14 mouse cellular contexts compared by ENCODE assay signal in genomic region chr1:127321638-127322037, GRCm38 (mm10).
DNase-seq lines count a peak whose midpoint lies in the region; ATAC-seq lines count a peak whose summit lies in the region.
"Had no signal": no experiment of that assay in that cellular context is flagged by ENCODE, and none has a peak within 500 bp of the region (broad histone marks: within the 10 kb centered on the region; RNA-seq: fewer than 3 reads in every experiment).

No protein-coding gene starts in this region.

- H3K4me3 ChIP-seq in hindbrain, embryonic 13.5 days: no peak overlapping the region
- no peak overlapping the region for H3K4me3 ChIP-seq in hindbrain, embryonic 12.5 days
- H3K4me3 ChIP-seq: embryonic facial prominence, embryonic 15.5 days; forebrain, embryonic 15.5 days; liver, embryonic 15.5 days had no signal

- no peak overlapping the region for H3K9ac ChIP-seq in hindbrain, embryonic 13.5 days
- H3K9ac ChIP-seq in hindbrain, embryonic 12.5 days: no peak overlapping the region
- H3K9ac ChIP-seq: embryonic facial prominence, embryonic 15.5 days; forebrain, embryonic 15.5 days; liver, embryonic 15.5 days had no signal

- peaks cover 31% of the 10 kb centered on the region for H3K4me1 ChIP-seq in hindbrain, embryonic 13.5 days (replicated peaks)
- peaks cover 6% of the 10 kb centered on the region; the same call in 1 of the 2 replicates for H3K4me1 ChIP-seq in hindbrain, embryonic 12.5 days
- H3K4me1 ChIP-seq: embryonic facial prominence, embryonic 15.5 days had no signal

- H3K27me3 ChIP-seq in hindbrain, embryonic 13.5 days: no peaks in the 10 kb centered on the region
- H3K27me3 ChIP-seq in hindbrain, embryonic 12.5 days: no peaks in the 10 kb centered on the region
- H3K27me3 ChIP-seq: embryonic facial prominence, embryonic 15.5 days; forebrain, embryonic 15.5 days; liver, embryonic 15.5 days had no signal

- 75% methylated on average over 3 of the region's 3 CpGs for WGBS in hindbrain, embryonic 13.5 days
- WGBS in hindbrain, embryonic 12.5 days: 77% methylated on average over 3 of the region's 3 CpGs
- WGBS in large intestine, adult 2 months: 10% methylated on average over 3 of the region's 3 CpGs

- no peaks in the 10 kb centered on the region for H3K9me3 ChIP-seq in hindbrain, embryonic 13.5 days
- H3K9me3 ChIP-seq in hindbrain, embryonic 12.5 days (replicated peaks): no peaks in the 10 kb centered on the region
- H3K9me3 ChIP-seq: embryonic facial prominence, embryonic 15.5 days; forebrain, embryonic 15.5 days; liver, embryonic 15.5 days had no signal

- H3K4me2 ChIP-seq in hindbrain, embryonic 13.5 days: no peak overlapping the region
- no peak overlapping the region for H3K4me2 ChIP-seq in hindbrain, embryonic 12.5 days (replicated peaks)
- H3K4me2 ChIP-seq: embryonic facial prominence, embryonic 15.5 days; forebrain, embryonic 15.5 days; liver, embryonic 15.5 days had no signal

- H3K27ac ChIP-seq in hindbrain, embryonic 13.5 days: peak overlapping the region; percentile 62
- no peak overlapping the region for H3K27ac ChIP-seq in hindbrain, embryonic 12.5 days
- H3K27ac ChIP-seq: embryonic facial prominence, embryonic 15.5 days; forebrain, embryonic 15.5 days; hindbrain, postnatal 0 days; liver, embryonic 15.5 days; macrophage had no signal

- ATAC-seq in hindbrain, embryonic 13.5 days (ENCODE audit: low FRiP score): no peak
- no peak for ATAC-seq in hindbrain, embryonic 12.5 days (ENCODE audit: low FRiP score)
- ATAC-seq: forebrain, embryonic 15.5 days had no signal

- H3K36me3 ChIP-seq in hindbrain, embryonic 13.5 days: peaks cover 20% of the 10 kb centered on the region
- H3K36me3 ChIP-seq in hindbrain, embryonic 12.5 days: no peaks in the 10 kb centered on the region
- H3K36me3 ChIP-seq: liver, embryonic 15.5 days had no signal

- DNase-seq in 416B (ENCODE audit: low read depth) (peak; percentile 70), ES-CJ7 (ENCODE audit: low read depth, low spot score) (peak; percentile 33)
- peak; percentile 39 for DNase-seq in large intestine, adult 2 months (ENCODE audit: low read depth, low spot score)
- DNase-seq in adrenal gland, postnatal 10 days: no peak
- DNase-seq in embryo, embryonic 10.5 days (ENCODE audit: low spot score): no peak
- DNase-seq: cerebellum, postnatal 10 days; gastrocnemius, postnatal 36 days had no signal

Comparison
In these comparisons a context has a peak if more than half of its experiments do, and no peak if none do; other contexts are left out.
1. DNase-seq: peak in 416B (single experiment), ES-CJ7 (single experiment) and large intestine, adult 2 months (single experiment); none in adrenal gland, postnatal 10 days (single experiment) and embryo, embryonic 10.5 days (single experiment).